Mouse (Mus musculus) forebrain, embryonic 16.5 days (tissue): Measurements from ENCODE around the gene Jade3. TPM values are rescaled to one million over a fixed set of nuclear protein-coding genes. Genes with fewer than 3 reads are reported as not detected.

ENCODE experiments used
- ATAC-seq: fragments of 200-750 bp; cut with Nextera tagmentation; 2 replicates; pipeline ENCODE4 v1.8.0; 2017; ENCODE audit warnings: mild to moderate bottlenecking, moderate library complexity
- H3K27ac ChIP-seq: fragments of 300-500 bp; sonication (generic); 2 replicates; pipeline ENCODE4 v1.5.1; 2014; ENCODE audit warnings: low read length, control low read depth
- H3K27me3 ChIP-seq: fragments of 300-500 bp; sonication (generic); replicated peaks from 2 replicates; pipeline ENCODE4 v1.6.1; 2014; ENCODE audit warnings: low read length; ENCODE audit not compliant: control insufficient read depth, insufficient read depth
- H3K36me3 ChIP-seq: fragments of 300-500 bp; sonication (generic); 2 replicates; pipeline ENCODE4 v1.6.1; 2014; ENCODE audit not compliant: control insufficient read depth, insufficient read depth
- H3K4me1 ChIP-seq: fragments of 300-500 bp; sonication (generic); replicated peaks from 2 replicates; pipeline ENCODE4 v1.6.1; 2014; ENCODE audit warnings: low read length; ENCODE audit not compliant: control insufficient read depth, insufficient read depth
- H3K4me2 ChIP-seq: fragments of 300-500 bp; sonication (generic); 2 replicates; pipeline ENCODE4 v1.6.1; 2014; ENCODE audit warnings: mild to moderate bottlenecking, low read length, control low read depth
- H3K4me3 ChIP-seq: fragments of 300-500 bp; sonication (generic); replicated peaks from 2 replicates; pipeline ENCODE4 v1.5.1; 2014; ENCODE audit warnings: mild to moderate bottlenecking, low read length, control low read depth
- H3K9ac ChIP-seq: fragments of 300-500 bp; sonication (generic); replicated peaks from 2 replicates; pipeline ENCODE4 v1.6.1; 2014; ENCODE audit warnings: low read depth, low read length, control low read depth
- H3K9me3 ChIP-seq: fragments of 300-500 bp; sonication (generic); 2 replicates; pipeline ENCODE4 v1.6.1; 2016; ENCODE audit warnings: low read length; ENCODE audit not compliant: control insufficient read depth
- WGBS: fragments of 180-500 bp; shearing (Covaris S2); extraction: QIAGEN DNeasy Blood & Tissue Kit; methylation state at CpG from one replicate; pipeline ENCODE4 v1.1.7; 2014; 5-methylcytosine and 5-hydroxymethylcytosine counted together
- polyA plus RNA-seq: library from polyadenylated mRNA; unstranded; fragments of >200 nt; fragmentation: Nextera tagmentation; extraction: Ambion mirVana; gene quantifications from 2 replicates; pipeline ENCODE4 v1.2.1, GENCODE M21; 2015

Jade3 gene
- polyA plus RNA-seq, 1 experiment from 2014 or later: 7.3 TPM

- WGBS: 77% methylated on average over 4 of the region's 4 CpGs
- Histone ChIP-seq H3K4me3 (no peak overlapping the region), H3K4me2 (no peak overlapping the region), H3K9ac (no peak overlapping the region), H3K27ac (no peak overlapping the region), H3K4me1 (no peaks in the 10 kb centered on the region), H3K36me3 (no peaks in the 10 kb centered on the region), H3K9me3 (no peaks in the 10 kb centered on the region), H3K27me3 (no peaks in the 10 kb centered on the region)
- ATAC-seq: no peak
Measured at GRCm38 (mm10) chrX:20563941-20564340, 138.5 kb downstream of the Jade3 start.

Other genes with a start within 250 kb of the Jade3 start
- gene Slc9a7, start 133.9 kb upstream of the Jade3 start, polyA plus RNA-seq: 5.5 and 6.6 TPM in 2 replicates
- 18.2 and 20.9 TPM in 2 replicates for gene Rp2, start 61.2 kb upstream of the Jade3 start, polyA plus RNA-seq
- 0.20 and 0.25 TPM in 2 replicates for gene Rgn, start 124.1 kb downstream of the Jade3 start, polyA plus RNA-seq
- 62.9 and 65.3 TPM in 2 replicates for gene Rbm10, start 191.8 kb downstream of the Jade3 start, polyA plus RNA-seq
- gene Ndufb11, start 191.9 kb downstream of the Jade3 start, polyA plus RNA-seq: 171 and 176 TPM in 2 replicates
- 436 and 446 TPM in 2 replicates for gene Uba1, start 232.6 kb downstream of the Jade3 start, polyA plus RNA-seq